In the genomic region with DNA sequence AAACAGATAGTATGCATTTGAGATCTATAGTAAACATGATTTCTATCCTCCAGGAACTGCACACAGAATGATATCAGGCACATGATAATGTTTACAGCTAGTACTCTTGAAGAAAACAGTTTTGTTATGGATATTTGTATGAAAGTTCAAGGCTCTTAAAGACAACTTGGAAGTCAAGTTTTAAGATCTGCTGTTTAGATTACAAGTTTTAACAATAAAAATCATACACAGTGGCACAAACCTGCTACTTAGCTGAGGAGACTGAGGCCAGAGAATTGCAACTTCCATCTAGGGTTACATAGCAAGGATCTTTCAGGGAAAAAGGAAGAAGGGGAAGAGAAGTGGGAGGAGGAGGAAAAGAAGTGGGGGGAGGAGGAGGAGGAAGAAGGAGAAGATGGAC, we compare ENCODE assay signal across 20 mouse cellular contexts. TPM values are rescaled to one million over a fixed set of nuclear protein-coding genes. Genes with fewer than 3 reads are reported as not detected.
DNase-seq lines count a peak whose midpoint lies in the region; ATAC-seq and TF ChIP-seq lines count a peak whose summit lies in the region.
"Had no signal": no experiment of that assay in that cellular context is flagged by ENCODE, and none has a peak within 500 bp of the region (broad histone marks: within the 10 kb centered on the region; RNA-seq: fewer than 3 reads in every experiment).

No protein-coding gene starts in this region.

- no peaks in the 10 kb centered on the region; the same call in 1 of the 2 replicates for H3K79me2 ChIP-seq in MEL (ENCODE audit: control insufficient read depth, insufficient read depth, low read length, poor library complexity)

- TF ChIP-seq EP300 in MEL (IDR thresholded peaks at IDR 0.05; ENCODE audit: low read depth in 1 of 2, low read length in 2 of 2): no peak

- no peaks in the 10 kb centered on the region for H3K27me3 ChIP-seq in intestine, embryonic 14.5 days (replicated peaks; ENCODE audit: control insufficient read depth, insufficient read depth, low read length)
- no peaks in the 10 kb centered on the region for H3K27me3 ChIP-seq in intestine, postnatal 0 days (replicated peaks; ENCODE audit: control insufficient read depth, insufficient read depth, low read length)
- no peaks in the 10 kb centered on the region for H3K27me3 ChIP-seq in MEL (ENCODE audit: control insufficient read depth in 1 of 2, insufficient read depth in 2 of 2, low read length in 2 of 2)
- H3K27me3 ChIP-seq in embryonic facial prominence, embryonic 12.5 days: no peaks in the 10 kb centered on the region
- H3K27me3 ChIP-seq in liver, embryonic 15.5 days: no peaks in the 10 kb centered on the region
- H3K27me3 ChIP-seq: hindbrain, embryonic 15.5 days had no signal

- no peak overlapping the region for H3K27ac ChIP-seq in intestine, embryonic 14.5 days (ENCODE audit: low read depth)
- no peak overlapping the region for H3K27ac ChIP-seq in intestine, postnatal 0 days (ENCODE audit: low read depth, low read length)
- peak overlapping the region; percentile 89 for H3K27ac ChIP-seq in MEL (ENCODE audit: control insufficient read depth, low read depth, low read length)
- peak overlapping the region; percentile 54 for H3K27ac ChIP-seq in embryonic facial prominence, embryonic 12.5 days
- peak overlapping the region; percentile 87 for H3K27ac ChIP-seq in liver, embryonic 15.5 days (replicated peaks)
- H3K27ac ChIP-seq: heart, adult 2 months; hindbrain, embryonic 15.5 days had no signal

- H3K4me3 ChIP-seq in intestine, embryonic 14.5 days (ENCODE audit: low read depth, low read length): no peak overlapping the region
- H3K4me3 ChIP-seq in intestine, postnatal 0 days (ENCODE audit: low read depth, low read length): no peak overlapping the region
- no peak overlapping the region for H3K4me3 ChIP-seq in MEL (ENCODE audit: control insufficient read depth in 1 of 2, insufficient read depth in 1 of 2, low read depth in 2 of 2, low read length in 2 of 2)
- no peak overlapping the region for H3K4me3 ChIP-seq in embryonic facial prominence, embryonic 12.5 days
- no peak overlapping the region for H3K4me3 ChIP-seq in liver, embryonic 15.5 days (replicated peaks)
- H3K4me3 ChIP-seq: heart, adult 2 months; hindbrain, embryonic 15.5 days had no signal

- no peak for TF ChIP-seq CTCF in intestine, postnatal 0 days (IDR thresholded peaks at IDR 0.05; ENCODE audit: low read depth)
- TF ChIP-seq CTCF in MEL (IDR thresholded peaks at IDR 0.05 in 2 of 3, conservative IDR thresholded peaks at IDR 0.05 in 1 of 3; ENCODE audit: control insufficient read depth in 1 of 3, insufficient read depth in 1 of 3, low read depth in 2 of 3, low read length in 3 of 3, poor library complexity in 1 of 3, severe bottlenecking in 1 of 3): no peak

- H3K4me1 ChIP-seq in intestine, embryonic 14.5 days (replicated peaks; ENCODE audit: control insufficient read depth, insufficient read depth, low read length): peaks cover 12% of the 10 kb centered on the region
- no peaks in the 10 kb centered on the region for H3K4me1 ChIP-seq in intestine, postnatal 0 days (replicated peaks; ENCODE audit: control insufficient read depth, insufficient read depth, low read length)
- peaks cover 0 to 14% of the 10 kb centered on the region in 2 experiments; a peak in 2 of 4 replicates for H3K4me1 ChIP-seq in MEL (ENCODE audit: control insufficient read depth in 1 of 2, insufficient read depth in 2 of 2, low read length in 2 of 2)
- peaks cover 3% of the 10 kb centered on the region for H3K4me1 ChIP-seq in embryonic facial prominence, embryonic 12.5 days
- peaks cover 50% of the 10 kb centered on the region for H3K4me1 ChIP-seq in liver, embryonic 15.5 days (replicated peaks)

- no peaks in the 10 kb centered on the region for H3K36me3 ChIP-seq in intestine, embryonic 14.5 days (ENCODE audit: control insufficient read depth, insufficient read depth, low read length)
- no peaks in the 10 kb centered on the region for H3K36me3 ChIP-seq in intestine, postnatal 0 days (ENCODE audit: control insufficient read depth, insufficient read depth)
- H3K36me3 ChIP-seq in MEL (ENCODE audit: control insufficient read depth in 1 of 2, insufficient read depth in 2 of 2, low read length in 2 of 2): peaks cover 0 to 55% of the 10 kb centered on the region in 2 experiments; a peak in 2 of 4 replicates
- H3K36me3 ChIP-seq in embryonic facial prominence, embryonic 12.5 days: no peaks in the 10 kb centered on the region
- H3K36me3 ChIP-seq in liver, embryonic 15.5 days (replicated peaks): no peaks in the 10 kb centered on the region
- H3K36me3 ChIP-seq: hindbrain, embryonic 15.5 days had no signal

- TF ChIP-seq RAD21 in MEL (IDR thresholded peaks at IDR 0.05; ENCODE audit: low read depth, low read length): no peak

- no peak overlapping the region for H3K9ac ChIP-seq in intestine, embryonic 14.5 days (ENCODE audit: low read length)
- H3K9ac ChIP-seq in intestine, postnatal 0 days (ENCODE audit: low read depth, low read length): no peak overlapping the region
- peak overlapping the region; percentile 54 for H3K9ac ChIP-seq in MEL (ENCODE audit: control insufficient read depth, low read depth, low read length, poor library complexity, severe bottlenecking)
- no peak overlapping the region for H3K9ac ChIP-seq in embryonic facial prominence, embryonic 12.5 days
- H3K9ac ChIP-seq in liver, embryonic 15.5 days: peak overlapping the region; percentile 20; the same call in 1 of the 2 replicates
- H3K9ac ChIP-seq: hindbrain, embryonic 15.5 days had no signal

- intact Hi-C loops in left cerebral cortex, postnatal 10 days (cut with DNase I): loop anchor here (10.0 kb wide), 1 partner anchor 200 kb away; a partner anchor contains a TSS

- TF ChIP-seq POLR2A in MEL (IDR thresholded peaks at IDR 0.05; ENCODE audit: control insufficient read depth in 1 of 2, insufficient read depth in 1 of 2, low read depth in 1 of 2, low read length in 2 of 2, poor library complexity in 1 of 2): no peak

- no peak for ATAC-seq in intestine, embryonic 14.5 days (replicated peaks; ENCODE audit: low FRiP score, low TSS enrichment, low read depth)
- no peak for ATAC-seq in intestine, postnatal 0 days
- no peak for ATAC-seq in embryonic facial prominence, embryonic 12.5 days (ENCODE audit: insufficient number of reproducible peaks, insufficient read depth, low FRiP score, low TSS enrichment)
- ATAC-seq in liver, embryonic 15.5 days (ENCODE audit: insufficient read depth): no peak

- no peaks in the 10 kb centered on the region for H3K9me3 ChIP-seq in intestine, embryonic 14.5 days (ENCODE audit: control insufficient read depth, low read length)
- H3K9me3 ChIP-seq in intestine, postnatal 0 days (ENCODE audit: control insufficient read depth): no peaks in the 10 kb centered on the region
- H3K9me3 ChIP-seq in MEL (replicated peaks; ENCODE audit: insufficient read depth, low read length): no peaks in the 10 kb centered on the region
- no peaks in the 10 kb centered on the region for H3K9me3 ChIP-seq in embryonic facial prominence, embryonic 12.5 days
- H3K9me3 ChIP-seq in liver, embryonic 15.5 days (replicated peaks): no peaks in the 10 kb centered on the region
- H3K9me3 ChIP-seq: hindbrain, embryonic 15.5 days had no signal

- DNase-seq in intestine, embryonic 14.5 days (ENCODE audit: low spot score): peak; percentile 23
- peak; percentile 55 for DNase-seq in MEL (ENCODE audit: low read depth, low spot score)
- DNase-seq in embryo, embryonic 10.5 days (ENCODE audit: low spot score): no peak
- DNase-seq in left cerebral cortex, postnatal 10 days (ENCODE audit: extremely low spot score in 1 of 2, low spot score in 2 of 2): no peak
- DNase-seq: adrenal gland, postnatal 36 days; cerebellum, adult 9-11 months; embryo, embryonic 11 days; gastrocnemius, postnatal 14 days; heart, adult 2 months; kidney, adult 11 months; kidney, postnatal 14 days; lung, postnatal 36 days; midbrain, embryonic 14.5 days; spleen, adult 18-20 months; thymus, adult 18-20 months had no signal

- no peak overlapping the region for H3K4me2 ChIP-seq in intestine, embryonic 14.5 days (ENCODE audit: low read length)
- no peak overlapping the region for H3K4me2 ChIP-seq in intestine, postnatal 0 days (replicated peaks; ENCODE audit: low read depth)
- no peak overlapping the region for H3K4me2 ChIP-seq in embryonic facial prominence, embryonic 12.5 days (replicated peaks)
- H3K4me2 ChIP-seq in liver, embryonic 15.5 days: no peak overlapping the region
- H3K4me2 ChIP-seq: hindbrain, embryonic 15.5 days had no signal

RNA-seq across cellular contexts. Expression of a gene that starts 1.8 kb away (rescaled TPM):
- polyA plus RNA-seq in intestine, embryonic 14.5 days (2014; fragmentation: Nextera tagmentation; extraction: Ambion mirVana): 3.9 and 6.4 TPM in 2 replicates
- polyA plus RNA-seq in intestine, postnatal 0 days (2015; fragmentation: Nextera tagmentation; extraction: Ambion mirVana): 0.76 and 1.4 TPM in 2 replicates
- 3,071 and 3,339 TPM in 2 replicates for total RNA-seq in MEL (2012; rRNA removed)
- polyA plus RNA-seq in MEL (2012; ENCODE audit: insufficient read depth in 1 of 2, insufficient read length in 2 of 2, low read depth in 1 of 2, low replicate concordance in 2 of 2, missing spikeins in 1 of 2): 10 to 100 TPM in 1 of 2 experiments, not detected in 1; 19.0 TPM
- polyA plus RNA-seq in embryonic facial prominence, embryonic 12.5 days (2016; fragmentation: Nextera tagmentation; extraction: Ambion mirVana): 9.4 and 11.5 TPM in 2 replicates
- polyA plus RNA-seq in liver, embryonic 15.5 days (2015; fragmentation: Nextera tagmentation; extraction: Ambion mirVana): 2.7 and 4.1 TPM in 2 replicates
- total RNA-seq in left cerebral cortex, postnatal 10 days (2021): 10 to 100 TPM; 79.7 to 80.1 TPM

RNA-seq across cellular contexts. Expression of a gene that starts 2.9 kb away (rescaled TPM):
- polyA plus RNA-seq in intestine, embryonic 14.5 days (2014; fragmentation: Nextera tagmentation; extraction: Ambion mirVana): 13.9 and 15.5 TPM in 2 replicates
- polyA plus RNA-seq in intestine, postnatal 0 days (2015; fragmentation: Nextera tagmentation; extraction: Ambion mirVana): 1.3 and 1.5 TPM in 2 replicates
- total RNA-seq in MEL (2012; rRNA removed): 1,725 and 2,102 TPM in 2 replicates
- 1 to 10 TPM in 1 of 2 experiments, not detected in 1; 6.6 TPM for polyA plus RNA-seq in MEL (2012; ENCODE audit: insufficient read depth in 1 of 2, insufficient read length in 2 of 2, low read depth in 1 of 2, low replicate concordance in 2 of 2, missing spikeins in 1 of 2)
- polyA plus RNA-seq in embryonic facial prominence, embryonic 12.5 days (2016; fragmentation: Nextera tagmentation; extraction: Ambion mirVana): 14.0 and 23.7 TPM in 2 replicates
- polyA plus RNA-seq in liver, embryonic 15.5 days (2015; fragmentation: Nextera tagmentation; extraction: Ambion mirVana): 13.6 and 15.4 TPM in 2 replicates
- total RNA-seq in left cerebral cortex, postnatal 10 days (2021): 10 to 100 TPM; 37.4 to 47.0 TPM

RNA-seq across cellular contexts. Expression of a gene that starts 4.1 kb away (rescaled TPM):
- 49.6 and 49.8 TPM in 2 replicates for polyA plus RNA-seq in intestine, embryonic 14.5 days (2014; fragmentation: Nextera tagmentation; extraction: Ambion mirVana)
- polyA plus RNA-seq in intestine, postnatal 0 days (2015; fragmentation: Nextera tagmentation; extraction: Ambion mirVana): 11.7 and 12.1 TPM in 2 replicates
- total RNA-seq in MEL (2012; rRNA removed): 2,219 and 2,780 TPM in 2 replicates
- 1 to 10 TPM in 1 of 2 experiments, not detected in 1; 8.0 TPM for polyA plus RNA-seq in MEL (2012; ENCODE audit: insufficient read depth in 1 of 2, insufficient read length in 2 of 2, low read depth in 1 of 2, low replicate concordance in 2 of 2, missing spikeins in 1 of 2)
- 58.7 and 62.9 TPM in 2 replicates for polyA plus RNA-seq in embryonic facial prominence, embryonic 12.5 days (2016; fragmentation: Nextera tagmentation; extraction: Ambion mirVana)
- polyA plus RNA-seq in liver, embryonic 15.5 days (2015; fragmentation: Nextera tagmentation; extraction: Ambion mirVana): 60.0 and 64.5 TPM in 2 replicates
- total RNA-seq in left cerebral cortex, postnatal 10 days (2021): 10 to 100 TPM; 43.9 to 44.2 TPM

RNA-seq across cellular contexts. Expression of a gene that starts 6.0 kb away (rescaled TPM):
- polyA plus RNA-seq in intestine, embryonic 14.5 days (2014; fragmentation: Nextera tagmentation; extraction: Ambion mirVana): 0.65 and 1.3 TPM in 2 replicates
- polyA plus RNA-seq in intestine, postnatal 0 days (2015; fragmentation: Nextera tagmentation; extraction: Ambion mirVana): 0.43 TPM in 1 of 2 replicates, not detected in the other
- 2,939 and 3,025 TPM in 2 replicates for total RNA-seq in MEL (2012; rRNA removed)
- 1 to 10 TPM in 1 of 2 experiments, not detected in 1; 9.8 TPM for polyA plus RNA-seq in MEL (2012; ENCODE audit: insufficient read depth in 1 of 2, insufficient read length in 2 of 2, low read depth in 1 of 2, low replicate concordance in 2 of 2, missing spikeins in 1 of 2)
- 1.1 and 1.2 TPM in 2 replicates for polyA plus RNA-seq in embryonic facial prominence, embryonic 12.5 days (2016; fragmentation: Nextera tagmentation; extraction: Ambion mirVana)
- polyA plus RNA-seq in liver, embryonic 15.5 days (2015; fragmentation: Nextera tagmentation; extraction: Ambion mirVana): 0.40 TPM in 1 of 2 replicates, not detected in the other
- total RNA-seq in left cerebral cortex, postnatal 10 days (2021): 10 to 100 TPM; 77.4 to 83.3 TPM
- polyA plus RNA-seq: stomach, embryonic 14.5 days had no signal

RNA-seq across cellular contexts. Expression of a gene that starts 7.2 kb away (rescaled TPM):
- 8.4 and 10.0 TPM in 2 replicates for polyA plus RNA-seq in intestine, embryonic 14.5 days (2014; fragmentation: Nextera tagmentation; extraction: Ambion mirVana)
- 4.1 and 4.5 TPM in 2 replicates for polyA plus RNA-seq in intestine, postnatal 0 days (2015; fragmentation: Nextera tagmentation; extraction: Ambion mirVana)
- 1,097 and 1,298 TPM in 2 replicates for total RNA-seq in MEL (2012; rRNA removed)
- 1 to 10 TPM in 1 of 2 experiments, not detected in 1; 6.5 TPM for polyA plus RNA-seq in MEL (2012; ENCODE audit: insufficient read depth in 1 of 2, insufficient read length in 2 of 2, low read depth in 1 of 2, low replicate concordance in 2 of 2, missing spikeins in 1 of 2)
- polyA plus RNA-seq in embryonic facial prominence, embryonic 12.5 days (2016; fragmentation: Nextera tagmentation; extraction: Ambion mirVana): 7.8 and 9.6 TPM in 2 replicates
- polyA plus RNA-seq in liver, embryonic 15.5 days (2015; fragmentation: Nextera tagmentation; extraction: Ambion mirVana): 6.4 and 7.6 TPM in 2 replicates
- total RNA-seq in left cerebral cortex, postnatal 10 days (2021): 10 to 100 TPM; 53.3 to 58.4 TPM
- polyA plus RNA-seq: heart, adult 2 months had no signal

Comparison
In these comparisons a context has a peak if more than half of its experiments do, and no peak if none do; other contexts are left out.
1. DNase-seq: peak in intestine, embryonic 14.5 days (single experiment) and MEL (single experiment); none in embryo, embryonic 10.5 days (single experiment) and left cerebral cortex, postnatal 10 days (0 of 2).
2. H3K27ac ChIP-seq: peak in MEL (single experiment), embryonic facial prominence, embryonic 12.5 days (single experiment) and liver, embryonic 15.5 days (single experiment); none in intestine, embryonic 14.5 days (single experiment) and intestine, postnatal 0 days (single experiment).
3. H3K9ac ChIP-seq: peak in MEL (single experiment) and liver, embryonic 15.5 days (single experiment); none in intestine, embryonic 14.5 days (single experiment), intestine, postnatal 0 days (single experiment) and embryonic facial prominence, embryonic 12.5 days (single experiment).